8 mouse cellular contexts compared by ENCODE assay signal in genomic region chr8:70606780-70607602, GRCm38 (mm10). TPM values are rescaled to one million over a fixed set of nuclear protein-coding genes. Genes with fewer than 3 reads are reported as not detected.
A peak's percentile ranks its signal among the peaks of the same experiment; 100 is the strongest.
DNase-seq lines count a peak whose midpoint lies in the region; ATAC-seq and TF ChIP-seq lines count a peak whose summit lies in the region.

No protein-coding gene starts in this region.

- H3K36me3 ChIP-seq in lung, embryonic 16.5 days (ENCODE audit: control insufficient read depth, insufficient read depth, low read length) = peaks cover 7% of the 10 kb centered on the region
- peaks cover 14% of the 10 kb centered on the region for H3K36me3 ChIP-seq in kidney, embryonic 14.5 days (ENCODE audit: control insufficient read depth, insufficient read depth, low read length)
- H3K36me3 ChIP-seq in myocyte (ENCODE audit: control insufficient read depth, insufficient read depth) = no peaks in the 10 kb centered on the region

- no peak overlapping the region for H3ac ChIP-seq in myocyte (ENCODE audit: control insufficient read depth, insufficient read length)

- H3K9me3 ChIP-seq in lung, embryonic 16.5 days (ENCODE audit: control insufficient read depth, low read length) = no peaks in the 10 kb centered on the region
- H3K9me3 ChIP-seq in kidney, embryonic 14.5 days (ENCODE audit: control insufficient read depth, low read length) = no peaks in the 10 kb centered on the region; the same call in 1 of the 2 replicates

- whole genome bisulfite sequencing in lung, embryonic 16.5 days = 56% methylated on average over 18 of the region's 18 CpGs
- WGBS in kidney, embryonic 14.5 days = 56% methylated on average over 18 of the region's 18 CpGs

- H3K4me2 ChIP-seq in lung, embryonic 16.5 days (ENCODE audit: low read depth, low read length) = peak overlapping the region; percentile 74
- H3K4me2 ChIP-seq in kidney, embryonic 14.5 days (replicated peaks; ENCODE audit: low read depth, low read length) = peak overlapping the region; percentile 99
- H3K4me2 ChIP-seq in myocyte (ENCODE audit: low read depth) = peak overlapping the region; percentile 96

- no peak for ATAC-seq in lung, embryonic 16.5 days (ENCODE audit: low read depth)
- no peak for ATAC-seq in kidney, embryonic 14.5 days (ENCODE audit: low FRiP score, low TSS enrichment)

- H3K27me3 ChIP-seq in lung, embryonic 16.5 days (ENCODE audit: control insufficient read depth, insufficient read depth, low read depth, low read length) = no peaks in the 10 kb centered on the region
- H3K27me3 ChIP-seq in kidney, embryonic 14.5 days (ENCODE audit: control insufficient read depth, insufficient read depth, low read length) = no peaks in the 10 kb centered on the region
- no peaks in the 10 kb centered on the region for H3K27me3 ChIP-seq in myocyte (ENCODE audit: control insufficient read depth, insufficient read depth, insufficient read length)

- H3K27ac ChIP-seq in lung, embryonic 16.5 days (ENCODE audit: low read length) = no peak overlapping the region
- H3K27ac ChIP-seq in embryonic fibroblast, embryonic 13.5 days (ENCODE audit: insufficient read depth, low read length) = no peak overlapping the region
- peak overlapping the region; percentile 97; the same call in 1 of the 2 replicates for H3K27ac ChIP-seq in kidney, embryonic 14.5 days (ENCODE audit: low read depth, low read length)

- DNase-seq in lung, postnatal 36 days = no peak
- no peak for DNase-seq in adrenal gland, postnatal 10 days
- DNase-seq in left cerebral cortex, adult 18-20 months (ENCODE audit: low spot score in 2 of 2) = no peak
- no peak for DNase-seq in embryo, embryonic 11 days

- no peak for TF ChIP-seq CTCF in embryonic fibroblast, embryonic 13.5 days (IDR thresholded peaks at IDR 0.05; ENCODE audit: borderline replicate concordance, insufficient read depth, low read length)

- H3K79me2 ChIP-seq in myocyte (ENCODE audit: control insufficient read depth, insufficient read depth) = peaks cover 6% of the 10 kb centered on the region

- H3K4me1 ChIP-seq in lung, embryonic 16.5 days (replicated peaks; ENCODE audit: control insufficient read depth, insufficient read depth, low read length) = peaks cover 33% of the 10 kb centered on the region
- H3K4me1 ChIP-seq in embryonic fibroblast, embryonic 13.5 days (ENCODE audit: control insufficient read depth, insufficient read depth, low read length) = peaks cover 5% of the 10 kb centered on the region
- H3K4me1 ChIP-seq in kidney, embryonic 14.5 days (ENCODE audit: control insufficient read depth, insufficient read depth, low read length) = peaks cover 37% of the 10 kb centered on the region

- TF ChIP-seq POLR2A in embryonic fibroblast, embryonic 13.5 days (IDR thresholded peaks at IDR 0.05; ENCODE audit: low read depth, low read length) = no peak
- TF ChIP-seq POLR2A in myocyte (IDR thresholded peaks at IDR 0.05; ENCODE audit: insufficient read length, low read depth) = no peak

- H3K4me3 ChIP-seq in lung, embryonic 16.5 days (ENCODE audit: low read length) = peak overlapping the region; percentile 83
- peak overlapping the region; percentile 77 for H3K4me3 ChIP-seq in embryonic fibroblast, embryonic 13.5 days (ENCODE audit: insufficient read depth, low read length)
- peak overlapping the region; percentile 85 for H3K4me3 ChIP-seq in kidney, embryonic 14.5 days (ENCODE audit: low read length)
- H3K4me3 ChIP-seq in myocyte = peak overlapping the region; percentile 37

- peak overlapping the region; percentile 90 for H3K9ac ChIP-seq in lung, embryonic 16.5 days (ENCODE audit: low read length)
- peak overlapping the region; percentile 91 for H3K9ac ChIP-seq in kidney, embryonic 14.5 days (ENCODE audit: low read depth, low read length)

TF ChIP-seq in myocyte, 11 proteins besides CTCF, POLR2A, EP300 and RAD21:
- TF ChIP-seq USF1 (IDR thresholded peaks at IDR 0.05; ENCODE audit: low read depth) = no peak
- no peak for TF ChIP-seq POLR2AphosphoS2 (IDR thresholded peaks at IDR 0.05; ENCODE audit: insufficient read length, low read depth)
- no peak for TF ChIP-seq SRF (IDR thresholded peaks at IDR 0.05; ENCODE audit: control insufficient read depth, insufficient read length, low read depth)
- no peak for TF ChIP-seq MAX (IDR thresholded peaks at IDR 0.05; ENCODE audit: low read depth)
- no peak for TF ChIP-seq MYOG (IDR thresholded peaks at IDR 0.05; ENCODE audit: control insufficient read depth in 1 of 3, insufficient read depth in 1 of 3, insufficient read length in 2 of 3, low read depth in 2 of 3)
- no peak for TF ChIP-seq E2F4 (IDR thresholded peaks at IDR 0.05; ENCODE audit: insufficient read depth)
- no peak for TF ChIP-seq MYOD1 (IDR thresholded peaks at IDR 0.05; ENCODE audit: control insufficient read depth in 1 of 3, insufficient read length in 2 of 3, low read depth in 2 of 3)
- TF ChIP-seq TCF3 (IDR thresholded peaks at IDR 0.05; ENCODE audit: insufficient read length, low read depth) = no peak

RNA-seq across cellular contexts. Expression of gene Ssbp4, which starts 1.7 kb away (rescaled TPM):
- 106 and 108 TPM in 2 replicates for polyA plus RNA-seq in lung, embryonic 16.5 days (2015; fragmentation: Nextera tagmentation; extraction: Ambion mirVana)
- polyA plus RNA-seq in embryonic fibroblast, embryonic 13.5 days (2011; ENCODE audit: insufficient read length, low read depth, missing spikeins) = 44.7 and 50.7 TPM in 2 replicates
- polyA plus RNA-seq in kidney, embryonic 14.5 days (2014; fragmentation: Nextera tagmentation; extraction: Ambion mirVana) = 172 and 220 TPM in 2 replicates
- polyA plus RNA-seq in myocyte (2012; fragmentation: generic; extraction: Trizol) = 133 TPM
- total RNA-seq in adrenal gland, postnatal 10 days (2021) = 10 to 100 TPM; 92.0 to 96.9 TPM
- 100 to 1,000 TPM; 250 to 264 TPM for total RNA-seq in left cerebral cortex, adult 18-20 months (2021)

RNA-seq across cellular contexts. Expression of gene Lrrc25, which starts 9.0 kb away (rescaled TPM):
- polyA plus RNA-seq in lung, embryonic 16.5 days (2015; fragmentation: Nextera tagmentation; extraction: Ambion mirVana) = 2.0 and 3.2 TPM in 2 replicates
- 0.46 TPM in 1 of 2 replicates, not detected in the other for polyA plus RNA-seq in embryonic fibroblast, embryonic 13.5 days (2011; ENCODE audit: insufficient read length, low read depth, missing spikeins)
- 1.1 and 1.4 TPM in 2 replicates for polyA plus RNA-seq in kidney, embryonic 14.5 days (2014; fragmentation: Nextera tagmentation; extraction: Ambion mirVana)
- not detected for polyA plus RNA-seq in myocyte (2012; fragmentation: generic; extraction: Trizol)
- total RNA-seq in adrenal gland, postnatal 10 days (2021) = 1 to 10 TPM; 3.3 to 3.6 TPM
- total RNA-seq in left cerebral cortex, adult 18-20 months (2021) = 1 to 10 TPM in 1 of 2 experiments, under 1 TPM in 1; 0.70 to 1.0 TPM

RNA-seq across cellular contexts. Expression of gene Isyna1, which starts 12.8 kb away (rescaled TPM):
- polyA plus RNA-seq in lung, embryonic 16.5 days (2015; fragmentation: Nextera tagmentation; extraction: Ambion mirVana) = 118 and 121 TPM in 2 replicates
- polyA plus RNA-seq in embryonic fibroblast, embryonic 13.5 days (2011; ENCODE audit: insufficient read length, low read depth, missing spikeins) = 17.9 and 18.6 TPM in 2 replicates
- polyA plus RNA-seq in kidney, embryonic 14.5 days (2014; fragmentation: Nextera tagmentation; extraction: Ambion mirVana) = 102 and 118 TPM in 2 replicates
- polyA plus RNA-seq in myocyte (2012; fragmentation: generic; extraction: Trizol) = 40.4 TPM
- total RNA-seq in adrenal gland, postnatal 10 days (2021) = 10 to 100 TPM; 59.4 to 59.8 TPM
- total RNA-seq in left cerebral cortex, adult 18-20 months (2021) = 10 to 100 TPM; 50.4 to 60.8 TPM

RNA-seq across cellular contexts. Expression of gene Gdf15, which starts 25.3 kb away (rescaled TPM):
- 0.45 and 0.60 TPM in 2 replicates for polyA plus RNA-seq in lung, embryonic 16.5 days (2015; fragmentation: Nextera tagmentation; extraction: Ambion mirVana)
- 3.1 and 4.2 TPM in 2 replicates for polyA plus RNA-seq in embryonic fibroblast, embryonic 13.5 days (2011; ENCODE audit: insufficient read length, low read depth, missing spikeins)
- polyA plus RNA-seq in kidney, embryonic 14.5 days (2014; fragmentation: Nextera tagmentation; extraction: Ambion mirVana) = 0.31 and 0.41 TPM in 2 replicates
- 54.1 TPM for polyA plus RNA-seq in myocyte (2012; fragmentation: generic; extraction: Trizol)
- total RNA-seq in adrenal gland, postnatal 10 days (2021) = 1 to 10 TPM in 1 of 2 experiments, under 1 TPM in 1; 0.79 to 1.7 TPM
- total RNA-seq in left cerebral cortex, adult 18-20 months (2021) = not detected

RNA-seq across cellular contexts. Expression of gene Pgpep1, which starts 53.2 kb away (rescaled TPM):
- polyA plus RNA-seq in lung, embryonic 16.5 days (2015; fragmentation: Nextera tagmentation; extraction: Ambion mirVana) = 43.6 and 46.7 TPM in 2 replicates
- polyA plus RNA-seq in embryonic fibroblast, embryonic 13.5 days (2011; ENCODE audit: insufficient read length, low read depth, missing spikeins) = 53.7 and 54.3 TPM in 2 replicates
- 62.2 and 62.6 TPM in 2 replicates for polyA plus RNA-seq in kidney, embryonic 14.5 days (2014; fragmentation: Nextera tagmentation; extraction: Ambion mirVana)
- polyA plus RNA-seq in myocyte (2012; fragmentation: generic; extraction: Trizol) = 38.5 TPM
- 10 to 100 TPM; 65.7 to 80.6 TPM for total RNA-seq in adrenal gland, postnatal 10 days (2021)
- total RNA-seq in left cerebral cortex, adult 18-20 months (2021) = 10 to 100 TPM; 11.6 to 17.9 TPM
